Mouse (Mus musculus): ENCODE measurements at regions not wholly inside any gene's neighbourhood (a gene's known extent, or its start where the extent isn't known, plus 50 kb on each side); places are given as distances from the start of the nearest gene placed in this dataset.

GRCm38 (mm10) chr2:166324439-166324838 is 169.0 kb upstream of the Sulf2 start:
- TF ChIP-seq CTCF (IDR thresholded peaks at IDR 0.05) (no peak), POLR2A (IDR thresholded peaks at IDR 0.05; ENCODE audit: insufficient read depth, low read depth, low read length) (no peak), EP300 (IDR thresholded peaks at IDR 0.05; ENCODE audit: insufficient read depth, low read depth, low read length) (no peak)

Measured in heart, adult 2 months (tissue).